Mouse (Mus musculus) limb, embryonic 12.5 days (tissue): ENCODE data around the gene Msh4. TPM values are rescaled to one million over a fixed set of nuclear protein-coding genes. Genes with fewer than 3 reads are reported as not detected.
"Not testable (repeated sequence)": the region's sequence is repeated elsewhere in the genome, so short reads cannot be mapped to it uniquely, and the experiment has no call there.

Experiments
- ATAC-seq: fragments of 200-750 bp; cut with Nextera tagmentation; 2 replicates; pipeline ENCODE4 v1.8.0; 2017; ENCODE audit warnings: low read depth, moderate TSS enrichment; ENCODE audit not compliant: insufficient number of reproducible peaks, insufficient read depth, low FRiP score, low TSS enrichment
- H3K27ac ChIP-seq: fragments of 300-500 bp; sonication (generic); 2 replicates; pipeline ENCODE4 v1.5.1; 2016; ENCODE audit warnings: mild to moderate bottlenecking, moderate library complexity
- H3K27me3 ChIP-seq: fragments of 300-500 bp; sonication (generic); 2 replicates; pipeline ENCODE4 v1.6.1; 2016; ENCODE audit warnings: mild to moderate bottlenecking, moderate library complexity
- H3K36me3 ChIP-seq: fragments of 300-500 bp; sonication (generic); 2 replicates; pipeline ENCODE4 v1.6.1; 2016; ENCODE audit warnings: mild to moderate bottlenecking, moderate library complexity
- H3K4me1 ChIP-seq: fragments of 300-500 bp; sonication (generic); replicated peaks from 2 replicates; pipeline ENCODE4 v1.6.1; 2016
- H3K4me2 ChIP-seq: fragments of 300-500 bp; sonication (generic); 2 replicates; pipeline ENCODE4 v1.6.1; 2016; ENCODE audit warnings: mild to moderate bottlenecking, moderate library complexity
- H3K4me3 ChIP-seq: fragments of 300-500 bp; sonication (generic); replicated peaks from 2 replicates; pipeline ENCODE4 v1.5.1; 2016; ENCODE audit warnings: mild to moderate bottlenecking
- H3K9ac ChIP-seq: fragments of 300-500 bp; sonication (generic); replicated peaks from 2 replicates; pipeline ENCODE4 v1.6.1; 2016; ENCODE audit warnings: mild to moderate bottlenecking, moderate library complexity
- H3K9me3 ChIP-seq: fragments of 300-500 bp; sonication (generic); 2 replicates; pipeline ENCODE4 v1.6.1; 2016; ENCODE audit warnings: mild to moderate bottlenecking, moderate library complexity
- WGBS: fragments of 180-500 bp; shearing (Covaris S2); methylation state at CpG from one replicate; pipeline ENCODE4 v1.1.7; 2016; 5-methylcytosine and 5-hydroxymethylcytosine counted together
- polyA plus RNA-seq: library from polyadenylated mRNA; unstranded; fragments of >200 nt; fragmentation: Nextera tagmentation; extraction: Ambion mirVana; gene quantifications from 2 replicates; pipeline ENCODE4 v1.2.1, GENCODE M21; 2016

The Msh4 gene
- polyA plus RNA-seq, 1 experiment from 2014 or later, result 0.15 TPM

DNA sequence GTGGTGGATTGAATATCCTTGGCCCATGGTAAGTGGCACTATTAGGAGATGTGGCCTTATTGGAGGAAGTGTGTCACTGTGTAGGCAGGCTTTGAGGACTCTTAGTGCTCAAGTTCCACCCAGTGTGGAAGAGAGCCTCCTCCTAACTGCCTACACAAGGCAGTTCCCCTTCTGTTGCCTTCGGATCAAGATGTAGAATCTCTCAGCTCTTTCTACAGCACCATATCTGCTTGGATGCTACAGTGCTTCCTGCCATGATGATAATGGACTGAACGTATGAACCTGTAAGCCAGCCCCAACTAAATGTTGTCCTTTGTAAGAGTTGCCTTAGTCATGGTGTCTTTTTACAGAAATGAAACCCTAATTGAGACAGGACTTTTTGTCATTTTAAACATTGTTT is 60.4 kb downstream of the Msh4 start:
- 88% methylated on average over 2 of the region's 2 CpGs for WGBS
- no peak for ATAC-seq
- Histone ChIP-seq H3K4me1 (0 out of 2 replicates have a peak, but pooled peaks cover 5% of the 10 kb centered on the region), H3K27ac (no peak overlapping the region), H3K36me3 (no peaks in the 10 kb centered on the region), H3K9ac (no peak overlapping the region), H3K4me2 (no peak overlapping the region), H3K27me3 (0 out of 2 replicates have a peak, but pooled peaks cover 5% of the 10 kb centered on the region), H3K9me3 (no peaks in the 10 kb centered on the region), H3K4me3 (no peak overlapping the region)

DNA sequence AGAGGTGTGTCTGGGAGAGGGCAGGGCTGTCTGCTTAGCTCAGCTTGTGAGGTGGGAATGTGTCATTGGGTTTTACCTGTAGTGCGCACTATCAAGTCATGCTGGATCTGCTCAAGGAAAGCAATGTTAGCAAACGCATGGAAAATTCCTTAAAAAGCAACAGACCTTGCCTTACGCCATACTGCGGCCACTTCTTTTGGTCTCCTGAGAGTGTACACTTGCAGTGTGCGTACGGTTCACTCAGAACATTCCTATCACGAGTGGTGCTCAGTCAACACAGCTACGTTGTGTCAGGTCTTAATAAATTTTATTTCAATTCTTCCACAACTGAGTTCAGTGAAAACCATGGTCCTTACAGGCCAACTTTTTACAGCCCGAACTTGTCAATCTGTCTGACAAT is 61.2 kb downstream of the Msh4 start:
- no peak overlapping the region for H3K4me2 ChIP-seq
- no peak overlapping the region for H3K27ac ChIP-seq
- no peak overlapping the region for H3K9ac ChIP-seq
- ATAC-seq, result no peak
- no peak overlapping the region for H3K4me3 ChIP-seq
- H3K27me3 ChIP-seq, result 0 out of 2 replicates have a peak, but pooled peaks cover 5% of the 10 kb centered on the region
- H3K9me3 ChIP-seq, result no peaks in the 10 kb centered on the region
- WGBS, result 94% methylated on average over 9 of the region's 9 CpGs
- 0 out of 2 replicates have a peak, but pooled peaks cover 4% of the 10 kb centered on the region for H3K4me1 ChIP-seq
- no peaks in the 10 kb centered on the region for H3K36me3 ChIP-seq

DNA sequence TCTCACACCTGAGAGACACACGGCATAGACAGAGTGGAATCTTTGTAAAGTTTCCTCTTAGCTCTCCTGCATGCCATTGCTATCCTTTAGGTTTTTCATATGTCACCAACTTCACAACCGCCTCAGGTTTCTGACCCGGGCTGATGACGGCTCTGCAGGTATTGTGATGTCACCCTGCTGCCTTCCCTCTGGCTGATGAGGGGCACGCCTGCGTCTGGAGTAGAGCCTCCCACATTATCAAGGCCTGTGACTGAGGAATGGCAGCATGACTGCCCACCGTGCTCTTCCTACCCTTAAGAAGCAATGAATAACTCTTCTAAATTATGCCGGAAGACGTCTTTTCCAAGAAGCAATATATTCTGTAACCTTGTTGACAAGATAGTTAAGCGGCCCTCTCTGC is 61.9 kb downstream of the Msh4 start, which contains the start of gene Asb17:
TSS of gene Asb17 (plus strand) at position 180 of the 400 bp plus-strand sequence.
- ATAC-seq, result no peak
- H3K4me3 ChIP-seq, result no peak within 1 kb of the TSS
- no peaks in the 10 kb centered on the region for H3K27me3 ChIP-seq
- no peak within 1 kb of the TSS for H3K4me2 ChIP-seq
- H3K36me3 ChIP-seq, result no peaks in the 10 kb centered on the region
- no peak within 1 kb of the TSS for H3K9ac ChIP-seq
- no peaks in the 10 kb centered on the region for H3K9me3 ChIP-seq
- 84% methylated on average over 10 of the region's 10 CpGs for WGBS
- H3K4me1 ChIP-seq, result no peaks in the 10 kb centered on the region
- no peak within 1 kb of the TSS for H3K27ac ChIP-seq

DNA sequence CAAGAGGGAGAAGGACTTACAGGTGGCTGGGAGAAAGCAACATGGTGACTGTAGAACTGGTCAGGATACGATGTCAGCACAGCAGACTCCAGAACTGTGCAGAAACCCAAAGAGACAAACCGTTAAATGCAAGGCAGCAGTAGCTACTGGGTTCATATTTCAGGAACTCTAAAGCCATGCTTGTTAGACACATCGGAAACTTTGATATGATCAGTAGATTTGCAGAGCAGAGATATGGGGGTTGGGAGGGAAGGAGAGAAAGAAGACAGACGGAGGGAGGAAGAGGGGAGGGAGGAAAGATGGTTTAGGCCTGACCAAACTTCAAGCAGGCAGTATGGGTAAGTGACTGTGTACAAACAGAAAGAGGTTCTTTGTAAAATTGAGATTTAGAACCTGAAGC is 68.3 kb downstream of the Msh4 start:
- H3K27ac ChIP-seq, result no peak overlapping the region
- no peak overlapping the region for H3K4me2 ChIP-seq
- H3K27me3 ChIP-seq, result no peaks in the 10 kb centered on the region
- H3K4me1 ChIP-seq, result peaks cover 5% of the 10 kb centered on the region; the same call in 1 of the 2 replicates
- no peaks in the 10 kb centered on the region for H3K36me3 ChIP-seq
- ATAC-seq, result no peak
- H3K4me3 ChIP-seq, result no peak overlapping the region
- WGBS, result 38% methylated on average over 4 of the region's 4 CpGs
- H3K9me3 ChIP-seq, result no peaks in the 10 kb centered on the region
- no peak overlapping the region for H3K9ac ChIP-seq

DNA sequence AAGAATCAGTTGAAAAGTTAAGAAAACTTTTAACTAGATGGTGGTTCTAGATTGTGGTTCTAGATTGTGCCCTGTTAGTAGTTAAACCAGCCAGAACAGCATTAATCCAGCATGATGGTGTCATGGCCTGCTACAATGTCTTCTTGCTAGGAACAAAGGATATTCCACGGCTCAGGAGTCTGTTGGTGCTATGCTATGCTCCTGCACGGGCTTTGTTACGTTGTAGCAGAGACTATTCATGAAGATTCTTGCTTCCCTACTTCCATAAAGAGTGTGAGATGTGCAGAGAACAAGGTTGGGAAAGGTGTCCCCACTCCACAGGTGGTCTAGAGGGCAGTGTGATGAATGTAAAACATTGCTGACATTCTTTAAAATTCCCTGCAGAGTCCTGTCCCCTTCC is 69.6 kb downstream of the Msh4 start:
- Histone ChIP-seq H3K4me2 (no peak overlapping the region), H3K27ac (no peak overlapping the region), H3K9me3 (no peaks in the 10 kb centered on the region), H3K4me1 (peaks cover 5% of the 10 kb centered on the region; the same call in 1 of the 2 replicates), H3K4me3 (no peak overlapping the region), H3K9ac (no peak overlapping the region), H3K36me3 (no peaks in the 10 kb centered on the region), H3K27me3 (no peaks in the 10 kb centered on the region)
- WGBS, result 87% methylated on average over 3 of the region's 3 CpGs
- no peak for ATAC-seq

DNA sequence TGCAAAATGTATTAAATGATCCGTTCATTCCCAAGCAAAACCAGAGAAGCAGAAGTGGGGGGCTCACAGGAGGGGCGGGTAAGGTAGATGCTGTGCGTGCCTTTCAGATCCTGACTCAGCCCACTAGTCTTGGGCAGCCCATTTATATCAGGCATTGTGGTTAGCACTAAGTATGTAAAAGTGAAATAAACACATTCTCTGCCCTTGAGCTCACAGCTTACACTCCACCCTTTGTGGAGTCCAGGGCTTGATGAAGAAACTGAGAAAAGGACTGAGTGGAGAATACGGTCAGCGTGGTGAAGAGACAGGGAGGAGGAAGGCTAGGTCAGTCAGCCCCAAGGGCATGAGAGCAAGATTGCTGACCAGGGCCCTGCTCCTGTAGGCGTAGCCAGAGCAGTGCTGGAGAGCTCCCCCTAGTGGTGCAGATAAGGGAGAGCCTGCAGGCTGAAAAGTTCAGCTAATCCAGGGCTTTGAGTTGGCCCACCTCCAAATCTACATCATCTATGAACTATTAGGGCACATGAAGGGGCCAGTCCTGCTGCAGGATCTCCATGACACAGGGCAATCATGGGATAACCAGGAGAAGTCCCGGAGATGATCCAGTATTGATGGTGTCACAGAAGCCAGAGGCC is 70.4 kb downstream of the Msh4 start:
- Histone ChIP-seq H3K27ac (no peak overlapping the region), H3K27me3 (no peaks in the 10 kb centered on the region), H3K9ac (no peak overlapping the region), H3K36me3 (no peaks in the 10 kb centered on the region), H3K4me2 (no peak overlapping the region), H3K4me1 (peaks cover 5% of the 10 kb centered on the region; the same call in 1 of the 2 replicates), H3K4me3 (no peak overlapping the region), H3K9me3 (no peaks in the 10 kb centered on the region)
- no peak for ATAC-seq
- 64% methylated on average over 7 of the region's 7 CpGs for WGBS

DNA sequence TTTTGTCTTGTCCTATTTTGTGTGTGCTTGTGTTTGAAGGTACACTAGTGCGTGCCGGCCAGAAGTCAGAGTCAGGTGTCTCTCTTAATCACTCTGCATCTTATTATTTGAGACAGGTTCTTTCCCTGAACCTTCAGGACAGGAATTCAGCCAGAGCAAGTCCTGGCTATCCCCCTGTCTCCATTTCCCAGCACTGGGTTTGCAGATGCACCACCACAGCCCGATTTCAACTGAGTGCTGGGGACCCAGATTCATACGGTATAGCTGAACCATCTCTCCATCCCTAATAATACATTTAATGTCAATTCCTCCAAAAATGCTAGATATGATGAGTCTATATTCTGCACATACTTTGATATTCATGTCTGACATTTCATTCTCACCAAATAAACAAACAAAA is 71.9 kb downstream of the Msh4 start:
- H3K4me2 ChIP-seq, result no peak overlapping the region
- H3K9ac ChIP-seq, result no peak overlapping the region
- H3K4me1 ChIP-seq, result peaks cover 5% of the 10 kb centered on the region; the same call in 1 of the 2 replicates
- H3K4me3 ChIP-seq, result no peak overlapping the region
- WGBS, result 88% methylated on average over 4 of the region's 4 CpGs
- H3K36me3 ChIP-seq, result no peaks in the 10 kb centered on the region
- H3K27ac ChIP-seq, result no peak overlapping the region
- ATAC-seq, result no peak
- H3K27me3 ChIP-seq, result no peaks in the 10 kb centered on the region
- no peaks in the 10 kb centered on the region for H3K9me3 ChIP-seq

DNA sequence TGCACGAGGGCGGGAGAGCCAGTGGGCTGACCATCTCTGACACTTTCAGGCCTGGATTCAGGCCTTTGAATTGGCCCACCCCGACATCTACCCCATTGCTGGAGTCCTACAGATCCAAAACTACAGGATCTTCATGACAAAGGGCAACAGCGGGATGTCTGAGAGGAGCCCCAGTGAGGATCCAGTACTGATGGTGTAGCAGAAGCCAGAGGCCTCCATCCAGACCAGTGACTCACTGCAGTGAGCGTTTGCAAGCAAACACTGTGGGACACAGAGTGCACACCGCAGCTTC is 73.3 kb downstream of the Msh4 start:
- Histone ChIP-seq H3K9me3 (no peaks in the 10 kb centered on the region), H3K9ac (no peak overlapping the region), H3K4me1 (peaks cover 3% of the 10 kb centered on the region; the same call in 1 of the 2 replicates), H3K4me3 (no peak overlapping the region), H3K4me2 (no peak overlapping the region), H3K27ac (no peak overlapping the region), H3K27me3 (no peaks in the 10 kb centered on the region), H3K36me3 (no peaks in the 10 kb centered on the region)
- WGBS, result 52% methylated on average over 6 of the region's 6 CpGs
- ATAC-seq, result no peak

DNA sequence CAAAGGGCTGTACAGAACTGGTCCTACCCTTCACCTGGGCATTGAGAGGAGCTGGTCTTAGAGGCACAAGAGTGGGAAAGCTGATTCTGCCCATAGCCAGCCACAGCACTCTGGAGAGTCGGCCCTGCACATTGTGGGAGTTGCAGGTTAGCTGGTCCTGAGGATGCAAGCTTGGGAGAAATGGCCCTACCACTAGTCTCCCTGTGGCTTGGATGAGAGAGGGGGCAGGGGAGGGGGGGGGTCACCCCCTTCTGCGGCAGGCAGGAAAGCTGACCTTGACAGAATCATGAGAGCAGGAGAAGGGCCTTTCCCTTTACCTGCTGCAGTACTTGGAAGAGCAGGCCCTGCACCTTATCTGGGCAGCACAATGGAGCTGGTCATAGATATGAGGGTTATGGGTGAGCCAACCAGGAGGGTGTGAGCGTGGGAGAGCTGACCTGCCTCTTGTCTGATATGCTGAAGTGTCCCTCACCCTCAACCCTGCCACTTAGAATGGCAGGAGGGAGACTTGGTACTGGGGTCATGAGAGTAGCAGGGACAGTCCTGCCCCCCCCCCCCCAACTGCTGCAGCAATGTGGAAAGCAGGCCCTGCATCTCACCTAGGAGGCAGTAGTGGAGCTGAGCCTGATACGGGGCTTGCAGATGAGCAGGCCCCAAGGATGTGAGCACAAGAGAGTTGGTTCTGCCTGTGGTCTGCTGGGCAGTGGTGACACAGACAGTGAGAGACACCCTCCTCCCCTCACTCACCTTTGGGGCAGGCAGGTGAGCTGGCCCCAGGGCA is 73.9 kb downstream of the Msh4 start:
- Histone ChIP-seq H3K36me3 (no peaks in the 10 kb centered on the region), H3K27ac (no peak overlapping the region), H3K4me3 (no peak overlapping the region), H3K9ac (no peak overlapping the region), H3K4me2 (no peak overlapping the region), H3K4me1 (no peaks in the 10 kb centered on the region), H3K9me3 (no peaks in the 10 kb centered on the region), H3K27me3 (no peaks in the 10 kb centered on the region)
- 90% methylated on average over 4 of the region's 4 CpGs for WGBS
- ATAC-seq, result no peak

DNA sequence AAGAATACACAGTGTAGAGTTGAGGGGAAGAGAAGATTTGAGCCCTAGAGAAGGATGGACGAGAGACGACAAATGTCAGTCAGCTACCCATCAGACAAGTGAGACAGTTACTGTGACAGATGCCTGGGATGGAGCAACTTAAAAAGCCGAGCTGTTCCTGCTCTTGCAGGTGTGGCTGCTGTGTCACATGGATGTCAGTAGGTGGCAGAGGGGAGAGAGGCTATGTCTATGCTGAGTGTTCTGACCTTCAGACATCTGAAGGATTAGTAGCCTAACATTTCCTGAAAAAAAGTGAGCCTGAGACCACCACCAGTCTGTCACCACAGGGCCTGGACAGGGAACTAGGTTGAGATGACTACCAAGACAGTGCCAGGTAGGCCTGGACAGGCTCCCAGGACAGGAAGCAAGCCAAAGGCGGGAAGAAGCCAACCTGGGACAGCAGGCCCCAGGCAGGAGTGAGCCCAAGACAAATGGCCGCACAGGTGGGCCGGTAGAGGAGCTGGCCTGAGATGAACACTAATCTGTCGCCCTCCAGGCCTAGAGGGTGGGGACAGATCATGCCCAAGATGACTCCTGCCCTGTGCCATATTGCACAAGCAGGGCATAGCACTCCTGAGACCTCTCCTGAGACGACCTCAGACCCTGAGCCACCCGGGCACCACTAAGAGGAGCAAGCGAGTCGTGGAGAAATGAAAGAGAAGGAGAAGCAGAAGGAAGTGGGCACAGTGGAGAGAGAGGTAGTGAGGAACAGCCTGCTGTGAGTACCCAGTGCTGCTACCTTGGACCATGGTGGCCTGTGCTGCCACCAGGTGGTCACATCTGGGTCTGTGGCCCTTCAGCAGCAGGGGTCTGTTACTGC is 74.7 kb downstream of the Msh4 start:
- Histone ChIP-seq H3K27ac (no peak overlapping the region), H3K9ac (no peak overlapping the region), H3K4me2 (no peak overlapping the region), H3K9me3 (no peaks in the 10 kb centered on the region), H3K4me1 (no peaks in the 10 kb centered on the region), H3K36me3 (no peaks in the 10 kb centered on the region), H3K4me3 (no peak overlapping the region), H3K27me3 (no peaks in the 10 kb centered on the region)
- 77% methylated on average over 11 of the region's 11 CpGs for WGBS
- ATAC-seq, result peak; percentile 60

DNA sequence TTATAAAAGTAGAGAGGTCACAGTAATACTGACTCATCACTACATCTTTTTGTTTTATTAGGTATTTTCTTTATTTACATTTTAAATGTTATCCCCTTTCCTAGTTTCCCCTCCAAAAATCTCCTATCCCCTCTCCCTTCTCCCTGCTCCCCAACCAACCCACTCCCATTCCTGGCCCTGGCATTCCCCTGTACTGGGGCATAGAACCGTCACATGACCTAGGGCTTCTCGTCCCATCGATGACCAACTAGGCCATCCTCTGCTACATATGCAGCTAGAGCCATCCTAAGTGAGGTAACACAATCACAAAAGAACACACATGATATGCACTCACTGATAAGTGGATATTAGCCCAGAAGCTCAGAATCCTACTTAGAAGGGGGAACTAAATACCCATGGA is 76.2 kb downstream of the Msh4 start:
- 90% methylated on average over 3 of the region's 3 CpGs for WGBS
- H3K9ac ChIP-seq, H3K27ac ChIP-seq, H3K4me2 ChIP-seq, H3K9me3 ChIP-seq, H3K4me1 ChIP-seq, H3K4me3 ChIP-seq, H3K36me3 ChIP-seq, H3K27me3 ChIP-seq, ATAC-seq: not testable (repeated sequence)
